Mouse (Mus musculus): ENCODE measurements around the gene Mapk8.

DNA sequence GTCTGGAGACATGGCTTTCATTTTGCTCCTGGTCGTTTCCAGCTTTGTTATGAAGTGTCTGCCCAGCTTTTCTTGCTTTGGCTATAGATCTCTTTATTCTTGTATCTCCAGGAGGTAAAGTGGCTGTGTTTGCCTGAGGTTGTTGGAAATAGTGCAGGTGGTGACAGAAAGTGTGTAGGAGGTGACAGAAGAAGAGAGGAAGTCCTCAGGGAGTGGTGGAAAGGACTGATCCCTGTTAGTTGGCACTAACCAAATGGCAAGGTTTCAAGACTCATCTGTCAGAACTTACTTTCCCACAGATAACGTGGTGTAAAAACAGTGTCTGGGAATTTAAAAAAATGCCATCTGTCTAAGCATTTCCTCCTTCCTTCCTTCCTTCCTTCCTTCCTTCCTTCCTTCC, 27.5 kb upstream of the Mapk8 start:
- TF ChIP-seq RAD21 (IDR thresholded peaks at IDR 0.05; ENCODE audit: low read depth, low read length): no peak
- no peak for TF ChIP-seq CTCF (IDR thresholded peaks at IDR 0.05 in 2 of 3, conservative IDR thresholded peaks at IDR 0.05 in 1 of 3; ENCODE audit: control insufficient read depth in 1 of 3, insufficient read depth in 1 of 3, low read depth in 2 of 3, low read length in 3 of 3, poor library complexity in 1 of 3, severe bottlenecking in 1 of 3)
- no peak for TF ChIP-seq MXI1 (IDR thresholded peaks at IDR 0.05; ENCODE audit: low read depth, low read length)
- TF ChIP-seq UBTF (IDR thresholded peaks at IDR 0.05; ENCODE audit: borderline replicate concordance, insufficient read depth, low read depth, low read length): no peak
- TF ChIP-seq POLR2A (IDR thresholded peaks at IDR 0.05; ENCODE audit: control insufficient read depth in 1 of 2, insufficient read depth in 1 of 2, low read depth in 1 of 2, low read length in 2 of 2, poor library complexity in 1 of 2): no peak
- TF ChIP-seq POLR2AphosphoS2 (IDR thresholded peaks at IDR 0.05; ENCODE audit: low read length): no peak
